ENCODE assay signal across 11 mouse cellular contexts in genomic region chr13:113949708-113950107, GRCm38 (mm10).
DNase-seq lines count a peak whose midpoint lies in the region; ATAC-seq and TF ChIP-seq lines count a peak whose summit lies in the region.
"Had no signal": no experiment of that assay in that cellular context is flagged by ENCODE, and none has a peak within 500 bp of the region (broad histone marks: within the 10 kb centered on the region; RNA-seq: fewer than 3 reads in every experiment).

No protein-coding gene starts in this region.

- no peaks in the 10 kb centered on the region for H3K27me3 ChIP-seq in liver, embryonic 14.5 days (ENCODE audit: control insufficient read depth, insufficient read depth, low read length)
- no peaks in the 10 kb centered on the region for H3K27me3 ChIP-seq in embryonic facial prominence, embryonic 14.5 days (replicated peaks; ENCODE audit: control insufficient read depth, insufficient read depth, low read length)
- no peaks in the 10 kb centered on the region for H3K27me3 ChIP-seq in intestine, embryonic 15.5 days (replicated peaks)
- H3K27me3 ChIP-seq in liver, postnatal 0 days (ENCODE audit: insufficient read depth, low read length): no peaks in the 10 kb centered on the region
- no peaks in the 10 kb centered on the region for H3K27me3 ChIP-seq in midbrain, postnatal 0 days (ENCODE audit: insufficient read depth, low read length)
- H3K27me3 ChIP-seq: embryonic facial prominence, embryonic 13.5 days; midbrain, embryonic 12.5 days had no signal

- TF ChIP-seq CTCF in liver, embryonic 14.5 days (IDR thresholded peaks at IDR 0.05; ENCODE audit: low read depth): no peak
- no peak for TF ChIP-seq CTCF in liver, postnatal 0 days (IDR thresholded peaks at IDR 0.05; ENCODE audit: low read depth)
- no peak for TF ChIP-seq CTCF in midbrain, postnatal 0 days (IDR thresholded peaks at IDR 0.05)

- 68% methylated on average over 5 of the region's 5 CpGs for WGBS in liver, embryonic 14.5 days (ENCODE audit: insufficient replicate concordance)
- 65% methylated on average over 5 of the region's 5 CpGs for WGBS in embryonic facial prominence, embryonic 14.5 days
- WGBS in intestine, embryonic 15.5 days: 69% methylated on average over 5 of the region's 5 CpGs
- 66% methylated on average over 5 of the region's 5 CpGs for WGBS in liver, postnatal 0 days (ENCODE audit: insufficient replicate concordance)
- 68% methylated on average over 5 of the region's 5 CpGs for WGBS in midbrain, postnatal 0 days

- peak; percentile 26; the same call in 1 of the 2 replicates for ATAC-seq in liver, embryonic 14.5 days (ENCODE audit: insufficient read depth)
- ATAC-seq in embryonic facial prominence, embryonic 14.5 days (ENCODE audit: low read depth): no peak
- no peak for ATAC-seq in intestine, embryonic 15.5 days
- peak; percentile 73 for ATAC-seq in liver, postnatal 0 days
- no peak for ATAC-seq in midbrain, postnatal 0 days (ENCODE audit: low FRiP score)

- H3K9ac ChIP-seq in liver, embryonic 14.5 days (replicated peaks): no peak overlapping the region
- no peak overlapping the region for H3K9ac ChIP-seq in embryonic facial prominence, embryonic 14.5 days (ENCODE audit: low read depth, low read length)
- no peak overlapping the region for H3K9ac ChIP-seq in intestine, embryonic 15.5 days
- H3K9ac ChIP-seq in liver, postnatal 0 days (replicated peaks): no peak overlapping the region
- H3K9ac ChIP-seq in midbrain, postnatal 0 days (replicated peaks; ENCODE audit: low read length, poor library complexity, severe bottlenecking): no peak overlapping the region
- H3K9ac ChIP-seq: embryonic facial prominence, embryonic 13.5 days; midbrain, embryonic 12.5 days had no signal

- H3K36me3 ChIP-seq in liver, embryonic 14.5 days (replicated peaks; ENCODE audit: control insufficient read depth, insufficient read depth, low read depth): no peaks in the 10 kb centered on the region
- H3K36me3 ChIP-seq in embryonic facial prominence, embryonic 14.5 days (ENCODE audit: control insufficient read depth, insufficient read depth, low read length): no peaks in the 10 kb centered on the region
- H3K36me3 ChIP-seq in intestine, embryonic 15.5 days: no peaks in the 10 kb centered on the region
- H3K36me3 ChIP-seq in liver, postnatal 0 days (replicated peaks; ENCODE audit: insufficient read depth, low read length): no peaks in the 10 kb centered on the region
- no peaks in the 10 kb centered on the region for H3K36me3 ChIP-seq in midbrain, postnatal 0 days (ENCODE audit: insufficient read depth, low read length)
- H3K36me3 ChIP-seq: embryonic facial prominence, embryonic 13.5 days; midbrain, embryonic 12.5 days had no signal

- TF ChIP-seq EP300 in liver, embryonic 14.5 days (IDR thresholded peaks at IDR 0.05; ENCODE audit: low read depth): no peak
- TF ChIP-seq EP300 in liver, postnatal 0 days (IDR thresholded peaks at IDR 0.05; ENCODE audit: low read depth): no peak

- no peaks in the 10 kb centered on the region for H3K4me1 ChIP-seq in liver, embryonic 14.5 days (replicated peaks; ENCODE audit: control insufficient read depth in 2 of 2, insufficient read depth in 2 of 2, low read length in 1 of 2)
- peaks cover 11% of the 10 kb centered on the region for H3K4me1 ChIP-seq in embryonic facial prominence, embryonic 14.5 days (ENCODE audit: control insufficient read depth, insufficient read depth, low read length)
- H3K4me1 ChIP-seq in intestine, embryonic 15.5 days (replicated peaks): 0 out of 2 replicates have a peak, but pooled peaks cover 7% of the 10 kb centered on the region
- H3K4me1 ChIP-seq in liver, postnatal 0 days (ENCODE audit: insufficient read depth): no peaks in the 10 kb centered on the region
- no peaks in the 10 kb centered on the region for H3K4me1 ChIP-seq in midbrain, postnatal 0 days (ENCODE audit: insufficient read depth, low read length)

- intact Hi-C loops in left cerebral cortex, postnatal 36 days (cut with DNase I): no loop called here

- no peak for DNase-seq in liver, embryonic 14.5 days (ENCODE audit: low read depth in 3 of 3, low spot score in 3 of 3)
- no peak for DNase-seq in liver
- DNase-seq in embryonic facial prominence, embryonic 14.5 days (ENCODE audit: low spot score): no peak
- DNase-seq in liver, postnatal 0 days: peak; percentile 25
- no peak for DNase-seq in left cerebral cortex, postnatal 36 days (ENCODE audit: low spot score in 2 of 2)
- no peak for DNase-seq in cerebellum, adult 11-12 months
- no peak for DNase-seq in midbrain, postnatal 0 days (ENCODE audit: low spot score)
- DNase-seq: thymus, postnatal 4 days had no signal

- no peak overlapping the region for H3K4me3 ChIP-seq in liver, embryonic 14.5 days (ENCODE audit: insufficient read depth in 1 of 2, low read depth in 2 of 2, low read length in 2 of 2)
- H3K4me3 ChIP-seq in embryonic facial prominence, embryonic 14.5 days (ENCODE audit: low read depth, low read length): no peak overlapping the region
- no peak overlapping the region for H3K4me3 ChIP-seq in intestine, embryonic 15.5 days (replicated peaks)
- H3K4me3 ChIP-seq in liver, postnatal 0 days (ENCODE audit: low read depth, low read length): no peak overlapping the region
- no peak overlapping the region for H3K4me3 ChIP-seq in midbrain, postnatal 0 days (ENCODE audit: low read depth, low read length)
- H3K4me3 ChIP-seq: embryonic facial prominence, embryonic 13.5 days; midbrain, embryonic 12.5 days had no signal

- H3K9me3 ChIP-seq in liver, embryonic 14.5 days (ENCODE audit: control insufficient read depth, low read length): no peaks in the 10 kb centered on the region
- no peaks in the 10 kb centered on the region for H3K9me3 ChIP-seq in embryonic facial prominence, embryonic 14.5 days (ENCODE audit: control insufficient read depth, low read length)
- no peaks in the 10 kb centered on the region for H3K9me3 ChIP-seq in intestine, embryonic 15.5 days
- H3K9me3 ChIP-seq in liver, postnatal 0 days (ENCODE audit: low read length): no peaks in the 10 kb centered on the region
- no peaks in the 10 kb centered on the region for H3K9me3 ChIP-seq in midbrain, postnatal 0 days (ENCODE audit: low read length)
- H3K9me3 ChIP-seq: embryonic facial prominence, embryonic 13.5 days; midbrain, embryonic 12.5 days had no signal

- no peak overlapping the region for H3K27ac ChIP-seq in liver, embryonic 14.5 days
- peak overlapping the region; percentile 21; the same call in 1 of the 2 replicates for H3K27ac ChIP-seq in embryonic facial prominence, embryonic 14.5 days (replicated peaks; ENCODE audit: low read depth, low read length)
- peak overlapping the region; percentile 2; the same call in 1 of the 2 replicates for H3K27ac ChIP-seq in intestine, embryonic 15.5 days
- 0 out of 2 replicates have a peak overlapping the region, but pooled peaks have one; percentile 51 for H3K27ac ChIP-seq in liver, postnatal 0 days (ENCODE audit: low read depth)
- H3K27ac ChIP-seq in midbrain, postnatal 0 days (ENCODE audit: low read depth, low read length): no peak overlapping the region
- H3K27ac ChIP-seq: embryonic facial prominence, embryonic 13.5 days; midbrain, embryonic 12.5 days had no signal

- no peak overlapping the region for H3K4me2 ChIP-seq in liver, embryonic 14.5 days (ENCODE audit: low read depth)
- no peak overlapping the region for H3K4me2 ChIP-seq in embryonic facial prominence, embryonic 14.5 days (ENCODE audit: low read depth, low read length)
- no peak overlapping the region for H3K4me2 ChIP-seq in intestine, embryonic 15.5 days (replicated peaks)
- H3K4me2 ChIP-seq in liver, postnatal 0 days (ENCODE audit: low read depth, low read length): no peak overlapping the region
- no peak overlapping the region for H3K4me2 ChIP-seq in midbrain, postnatal 0 days (ENCODE audit: low read depth, low read length, poor library complexity, severe bottlenecking)
- H3K4me2 ChIP-seq: embryonic facial prominence, embryonic 13.5 days; midbrain, embryonic 12.5 days had no signal

Comparison
In these comparisons a context has a peak if more than half of its experiments do, and no peak if none do; other contexts are left out.
1. H3K27ac ChIP-seq: peak in embryonic facial prominence, embryonic 14.5 days (single experiment), intestine, embryonic 15.5 days (single experiment) and liver, postnatal 0 days (single experiment); none in liver, embryonic 14.5 days (single experiment) and midbrain, postnatal 0 days (single experiment).
2. ATAC-seq: peak in liver, embryonic 14.5 days (single experiment) and liver, postnatal 0 days (single experiment); none in embryonic facial prominence, embryonic 14.5 days (single experiment), intestine, embryonic 15.5 days (single experiment) and midbrain, postnatal 0 days (single experiment).